Mouse (Mus musculus) E14TG2a.4 (cell line): ENCODE data around the gene Fam129b.

Experiments used
- CTCF ChIP-seq: conservative IDR thresholded peaks from 2 replicates; pipeline ENCODE4 v1.5.1; 2014; ENCODE audit warnings: low read length
- NANOG ChIP-seq: IDR thresholded peaks from 2 replicates; pipeline ENCODE4 v1.6.1; 2014; ENCODE audit warnings: borderline replicate concordance, low read length, mixed read lengths
- POU5F1 ChIP-seq: IDR thresholded peaks from 2 replicates; pipeline ENCODE4 v1.6.1; 2014; ENCODE audit warnings: low read length, borderline replicate concordance

GRCm38 (mm10) chr2:32884745-32885144 lies 8.8 kb downstream of the Fam129b start:
- TF ChIP-seq CTCF (no peak), POU5F1 (no peak), NANOG (no peak)
